Mouse (Mus musculus) CH12.LX (cell line): ENCODE measurements around the gene Prdx1. TPM values are rescaled to one million over a fixed set of nuclear protein-coding genes. Genes with fewer than 3 reads are reported as not detected.

ENCODE experiments used
- DNase-seq: peaks from one replicate; pipeline ENCODE4 v3.0.0-alpha.2; 2013; ENCODE audit errors: extremely low read depth
- H3K27ac ChIP-seq: 2 replicates; pipeline ENCODE4 v1.5.1; 2012; ENCODE audit warnings: low read depth, mild to moderate bottlenecking, control low read depth, moderate library complexity; ENCODE audit not compliant: insufficient read depth
- H3K27me3 ChIP-seq: replicated peaks from 2 replicates; pipeline ENCODE3; 2012; ENCODE audit warnings: inconsistent platforms
- H3K36me3 ChIP-seq, 2 experiments: replicated peaks in 1 of 2; 2 replicates each; pipeline versions ENCODE3 to v1.6.1; 2012; ENCODE audit warnings: inconsistent platforms in 1 of 2, low read length in 1 of 2, mild to moderate bottlenecking in 1 of 2, mixed read lengths in 1 of 2, moderate library complexity in 1 of 2; ENCODE audit not compliant: control insufficient read depth in 1 of 2, insufficient read depth in 1 of 2
- H3K4me1 ChIP-seq, 2 experiments: 2 replicates each; pipeline ENCODE4 v1.6.1; 2012; ENCODE audit warnings: inconsistent platforms in 1 of 2, moderate library complexity in 1 of 2; ENCODE audit not compliant: insufficient read depth in 2 of 2, control insufficient read depth in 1 of 2
- H3K4me2 ChIP-seq: 2 replicates; pipeline ENCODE4 v1.6.1; 2012; ENCODE audit warnings: low read depth, mild to moderate bottlenecking, control low read depth; ENCODE audit not compliant: poor library complexity, insufficient read depth, severe bottlenecking
- H3K4me3 ChIP-seq, 3 experiments: fragments of 150-350 bp in 1 of 3; sonication (generic) in 1 of 3; replicated peaks in 1 of 3; 2 replicates each; pipeline versions ENCODE3 to v1.5.1; 2011 to 2012; ENCODE audit warnings: low read depth in 2 of 3, low read length in 2 of 3, mild to moderate bottlenecking in 2 of 3, moderate library complexity in 2 of 3, control low read depth in 1 of 3, improper control_type of control experiment in 1 of 3, inconsistent platforms in 1 of 3, mixed read lengths in 1 of 3; ENCODE audit not compliant: poor library complexity in 1 of 3
- H3K79me2 ChIP-seq: replicated peaks from 2 replicates; pipeline ENCODE4 v1.6.1; 2012; ENCODE audit warnings: mild to moderate bottlenecking, moderate library complexity; ENCODE audit not compliant: control insufficient read depth, poor library complexity, insufficient read depth, severe bottlenecking; ENCODE audit errors: extremely low read depth
- H3K9ac ChIP-seq: 2 replicates; pipeline ENCODE4 v1.6.1; 2012; ENCODE audit warnings: low read depth, mild to moderate bottlenecking, control low read depth, moderate library complexity; ENCODE audit not compliant: insufficient read depth
- H3K9me3 ChIP-seq: replicated peaks from 2 replicates; pipeline ENCODE3; 2012; ENCODE audit warnings: low read length, inconsistent platforms, mixed read lengths
- BHLHE40 ChIP-seq: IDR thresholded peaks from 2 replicates; pipeline ENCODE4 v1.6.1; 2011; ENCODE audit warnings: mild to moderate bottlenecking, low read depth, low read length, improper control_type of control experiment
- CHD1 ChIP-seq: IDR thresholded peaks from 2 replicates; pipeline ENCODE4 v1.6.1; 2012; ENCODE audit warnings: low read depth, low read length, improper control_type of control experiment, inconsistent platforms
- CHD2 ChIP-seq: IDR thresholded peaks from 2 replicates; pipeline ENCODE4 v1.6.1; 2011; ENCODE audit warnings: low read length, improper control_type of control experiment
- CTCF ChIP-seq, 2 experiments: IDR thresholded peaks in 1 of 2; conservative IDR thresholded peaks in 1 of 2; 2 replicates each; pipeline ENCODE4 v1.5.1; 2011 to 2012; ENCODE audit warnings: low read depth in 2 of 2, low read length in 2 of 2, improper control_type of control experiment in 1 of 2, inconsistent platforms in 1 of 2, mild to moderate bottlenecking in 1 of 2, moderate library complexity in 1 of 2
- E2F4 ChIP-seq: IDR thresholded peaks from 2 replicates; pipeline ENCODE4 v1.6.1; 2011; ENCODE audit warnings: low read depth, low read length, improper control_type of control experiment; ENCODE audit not compliant: insufficient replicate concordance
- ELF1 ChIP-seq: IDR thresholded peaks from 2 replicates; pipeline ENCODE4 v1.6.1; 2014; ENCODE audit warnings: low read depth, mild to moderate bottlenecking, inconsistent platforms, low read length, improper control_type of control experiment
- EP300 ChIP-seq: IDR thresholded peaks from 2 replicates; pipeline ENCODE4 v1.6.1; 2011; ENCODE audit warnings: low read length, improper control_type of control experiment
- GABPA ChIP-seq: IDR thresholded peaks from 2 replicates; pipeline ENCODE4 v1.6.1; 2012; ENCODE audit warnings: low read depth, low read length, improper control_type of control experiment, inconsistent platforms; ENCODE audit not compliant: insufficient replicate concordance
- IRF4 ChIP-seq: IDR thresholded peaks from 2 replicates; pipeline ENCODE4 v1.6.1; 2014; ENCODE audit warnings: low read depth, mild to moderate bottlenecking, inconsistent platforms, low read length, improper control_type of control experiment
- JUN ChIP-seq: IDR thresholded peaks from 2 replicates; pipeline ENCODE4 v1.6.1; 2011; ENCODE audit warnings: low read depth, mild to moderate bottlenecking, low read length, improper control_type of control experiment, moderate library complexity; ENCODE audit not compliant: insufficient read depth
- KAT2A ChIP-seq: IDR thresholded peaks from 2 replicates; pipeline ENCODE4 v1.6.1; 2012; ENCODE audit warnings: low read length, improper control_type of control experiment, inconsistent platforms; ENCODE audit not compliant: insufficient replicate concordance
- MXI1 ChIP-seq: IDR thresholded peaks from 2 replicates; pipeline ENCODE4 v1.6.1; 2011; ENCODE audit warnings: mild to moderate bottlenecking, low read depth, low read length, improper control_type of control experiment
- NELFE ChIP-seq: IDR thresholded peaks from 2 replicates; pipeline ENCODE4 v1.6.1; 2011; ENCODE audit warnings: low read depth, low read length, improper control_type of control experiment
- NRF1 ChIP-seq: IDR thresholded peaks from 2 replicates; pipeline ENCODE4 v1.6.1; 2014; ENCODE audit warnings: low read depth, mild to moderate bottlenecking, inconsistent platforms, low read length, improper control_type of control experiment, moderate library complexity
- PAX5 ChIP-seq: IDR thresholded peaks from 2 replicates; pipeline ENCODE4 v1.6.1; 2012; ENCODE audit warnings: low read length, inconsistent platforms, mixed read lengths
- POLR2A ChIP-seq: IDR thresholded peaks from 2 replicates; pipeline ENCODE4 v1.6.1; 2011; ENCODE audit warnings: low read depth, mild to moderate bottlenecking, improper control_type of control experiment, low read length
- RCOR1 ChIP-seq: conservative IDR thresholded peaks from 2 replicates; pipeline ENCODE4 v1.6.1; 2012; ENCODE audit warnings: low read depth, mild to moderate bottlenecking, inconsistent platforms, low read length, improper control_type of control experiment
- SMC3 ChIP-seq: IDR thresholded peaks from 2 replicates; pipeline ENCODE4 v1.6.1; 2011; ENCODE audit warnings: low read depth, low read length, improper control_type of control experiment
- TBP ChIP-seq: conservative IDR thresholded peaks from 2 replicates; pipeline ENCODE4 v1.6.1; 2011; ENCODE audit warnings: low read depth, low read length, improper control_type of control experiment
- UBTF ChIP-seq: IDR thresholded peaks from 2 replicates; pipeline ENCODE4 v1.6.1; 2012; ENCODE audit warnings: low read depth, mild to moderate bottlenecking, inconsistent platforms, low read length, improper control_type of control experiment, moderate library complexity
- USF1 ChIP-seq: IDR thresholded peaks from 2 replicates; pipeline ENCODE4 v1.6.1; 2014; ENCODE audit warnings: low read depth, mild to moderate bottlenecking, inconsistent platforms, low read length, improper control_type of control experiment
- USF2 ChIP-seq: conservative IDR thresholded peaks from 2 replicates; pipeline ENCODE4 v1.6.1; 2011; ENCODE audit warnings: low read depth, low read length, improper control_type of control experiment
- ZMIZ1 ChIP-seq: IDR thresholded peaks from 2 replicates; pipeline ENCODE4 v1.6.1; 2012; ENCODE audit warnings: low read depth, mild to moderate bottlenecking, inconsistent platforms, low read length, improper control_type of control experiment
- dilution Hi-C: fragments of 300-500 bp; cut with MboI; formaldehyde crosslinking; loops from 2 replicates; pipeline ENCODE4 v1.14.3; 2020; ENCODE audit warnings: low sequenced_read_pairs; ENCODE audit not compliant: extremely low pct_unique_long_range_greater_than_20kb, extremely low pct_ligation_motif_present
- in situ Hi-C: fragments of 300-500 bp; cut with MboI; formaldehyde crosslinking; loops from 3 replicates; pipeline ENCODE4 v1.14.3; 2019; ENCODE audit warnings: low sequenced_read_pairs, low pct_ligation_motif_present, low pct_unique_long_range_greater_than_20kb, mixed read lengths
- polyA plus RNA-seq: library from polyadenylated mRNA; unstranded; fragments of >175 nt; gene quantifications from 2 replicates; pipeline ENCODE4 v1.2.1, GENCODE M21; 2012; ENCODE audit warnings: low read depth; ENCODE audit not compliant: insufficient read length
- total RNA-seq, 2 experiments: library from RNA; depleted of rRNA; stranded (reverse); fragments of 300-350 nt in 1 of 2; fragments of >200 nt in 1 of 2; gene quantifications; 2 replicates each; pipeline ENCODE4 v1.2.3; 2012 to 2014

Gene Prdx1
- total and polyA plus RNA-seq, 3 experiments, result 269 to 1,274 (median 934) TPM

GRCm38 (mm10) chr4:116692146-116692545 lies 6.8 kb downstream of the Prdx1 start:
- no peaks in the 10 kb centered on the region for H3K9me3 ChIP-seq
- peaks cover 61 to 86% of the 10 kb centered on the region in 2 experiments for H3K36me3 ChIP-seq

GRCm38 (mm10) chr4:116693785-116694184 lies 8.4 kb downstream of the Prdx1 start:
- peaks cover 7 to 34% of the 10 kb centered on the region in 2 experiments; a peak in 3 of 4 replicates for H3K4me1 ChIP-seq
- no peak overlapping the region for H3K27ac ChIP-seq
- no peaks in the 10 kb centered on the region for H3K9me3 ChIP-seq
- peaks cover 69 to 91% of the 10 kb centered on the region in 2 experiments for H3K36me3 ChIP-seq
- peaks cover 78% of the 10 kb centered on the region for H3K79me2 ChIP-seq
- dilution Hi-C loops (no loop called here), in situ Hi-C loops (no loop called here)
- H3K9ac ChIP-seq, result no peak overlapping the region
- no peak overlapping the region for H3K4me2 ChIP-seq
- no peak for DNase-seq
- H3K27me3 ChIP-seq, result no peaks in the 10 kb centered on the region
- TF ChIP-seq ELF1, result no peak
- no peak for TF ChIP-seq NELFE
- TF ChIP-seq NRF1, result no peak
- no peak for TF ChIP-seq UBTF
- TF ChIP-seq USF2, result no peak
- TF ChIP-seq CHD2, result no peak
- TF ChIP-seq GABPA, result no peak
- TF ChIP-seq USF1, result no peak
- TF ChIP-seq TBP, result no peak
- no peak for TF ChIP-seq ZMIZ1
- H3K4me3 ChIP-seq, result no peak overlapping the region

More at GRCm38 (mm10) chr4:116692146-116692545, 6.8 kb downstream of the Prdx1 start:
- in situ Hi-C loops, result no loop called here
- Histone ChIP-seq H3K9ac (no peak overlapping the region), H3K4me3 (no peak overlapping the region), H3K4me1 (peaks cover 7 to 45% of the 10 kb centered on the region in 2 experiments; a peak in 3 of 4 replicates), H3K79me2 (peaks cover 87% of the 10 kb centered on the region), H3K4me2 (no peak overlapping the region), H3K27ac (no peak overlapping the region), H3K27me3 (no peaks in the 10 kb centered on the region)
- no peak for TF ChIP-seq KAT2A
- TF ChIP-seq E2F4, result no peak
- TF ChIP-seq USF1, result no peak
- TF ChIP-seq MXI1, result no peak
- TF ChIP-seq CHD1, result no peak
- TF ChIP-seq CTCF (conservative IDR thresholded peaks at IDR 0.05 in 1 of 2, IDR thresholded peaks at IDR 0.05 in 1 of 2; ENCODE audit: low read depth in 2 of 2, low read length in 2 of 2), result no peak
- no peak for TF ChIP-seq BHLHE40
- TF ChIP-seq RCOR1, result no peak
- TF ChIP-seq PAX5, result no peak
- TF ChIP-seq JUN, result no peak
- no peak for TF ChIP-seq UBTF
- TF ChIP-seq TBP, result no peak
- no peak for TF ChIP-seq POLR2A
- TF ChIP-seq IRF4, result no peak
- no peak for TF ChIP-seq SMC3
- TF ChIP-seq EP300, result no peak
- dilution Hi-C loops, result no loop called here
- no peak for DNase-seq
